Mouse (Mus musculus): Measurements from ENCODE around the gene Tuft1. TPM values are rescaled to one million over a fixed set of nuclear protein-coding genes. Genes with fewer than 3 reads are reported as not detected.
A peak's percentile ranks its signal among the peaks of the same experiment; 100 is the strongest.
"Not testable (repeated sequence)": the region's sequence is repeated elsewhere in the genome, so short reads cannot be mapped to it uniquely, and the experiment has no call there.

Tuft1 gene
- polyA plus RNA-seq (2014; fragmentation: Nextera tagmentation; extraction: Ambion mirVana) = 13.2 and 13.3 TPM in 2 replicates

DNA sequence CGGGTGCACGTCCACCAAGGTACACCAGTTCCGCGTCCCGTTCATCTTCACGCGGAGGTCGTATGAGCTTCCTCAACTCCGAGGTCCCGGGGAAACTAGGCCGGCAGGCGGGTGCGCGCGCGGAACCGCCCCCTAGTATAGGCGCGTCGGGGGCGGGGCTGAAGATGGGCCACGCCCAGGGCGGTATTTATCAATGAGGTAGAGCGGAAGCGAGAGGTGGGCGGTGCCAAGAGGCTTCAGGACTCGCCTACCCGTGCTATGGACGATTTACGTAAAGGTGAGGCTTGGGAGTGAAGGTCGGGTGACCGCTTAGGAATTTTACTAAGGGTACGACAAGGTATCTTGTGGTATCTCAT is at the start of gene Tuft1:
TSS of gene Tuft1 (minus strand) at position 133 of the 356 bp plus-strand sequence.
- peak within 1 kb of the TSS; percentile 66 for H3K4me2 ChIP-seq (replicated peaks; ENCODE audit: low read depth, low read length)
- not testable (repeated sequence) for H3K9me3 ChIP-seq (ENCODE audit: control insufficient read depth, low read depth, low read length); H3K4me1 ChIP-seq (ENCODE audit: control insufficient read depth, insufficient read depth, low read length); H3K27me3 ChIP-seq (ENCODE audit: control insufficient read depth, insufficient read depth, low read length); H3K36me3 ChIP-seq (ENCODE audit: control insufficient read depth, insufficient read depth, low read length)
- peak within 1 kb of the TSS; percentile 28; the same call in 1 of the 2 replicates for H3K9ac ChIP-seq (replicated peaks; ENCODE audit: low read depth, low read length)
- H3K4me3 ChIP-seq (ENCODE audit: low read depth, low read length) = peak within 1 kb of the TSS; percentile 33
- H3K27ac ChIP-seq (ENCODE audit: low read length) = peak within 1 kb of the TSS; percentile 61; the same call in 1 of the 2 replicates
- peak; percentile 91 for ATAC-seq (ENCODE audit: insufficient number of reproducible peaks, insufficient read depth, low FRiP score, low read depth)
- WGBS = 0% methylated on average over 18 of the region's 33 CpGs

DNA sequence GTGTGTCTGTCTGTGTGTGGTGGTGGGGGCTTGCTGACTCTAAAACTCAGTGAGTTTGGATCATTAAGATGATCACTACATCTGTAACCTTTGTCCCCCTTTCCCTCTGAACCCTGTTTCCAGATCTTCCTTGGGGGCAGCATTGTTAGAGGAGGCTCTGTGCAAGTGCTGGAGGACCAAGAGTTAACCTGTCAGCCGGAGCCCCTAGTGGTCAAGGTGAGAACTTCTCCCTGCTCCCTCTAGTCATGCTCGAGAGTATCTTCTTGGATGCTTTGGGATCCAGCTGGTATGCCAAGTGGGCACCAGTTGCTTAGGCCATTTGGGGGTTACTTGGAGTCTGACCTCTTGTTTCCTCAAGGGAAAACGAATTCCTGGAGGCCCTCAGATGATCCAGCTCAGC is 44.7 kb upstream of the Tuft1 start:
- H3K27ac ChIP-seq (ENCODE audit: low read length); H3K27me3 ChIP-seq (ENCODE audit: control insufficient read depth, insufficient read depth, low read length); H3K4me3 ChIP-seq (ENCODE audit: low read depth, low read length); H3K9me3 ChIP-seq (ENCODE audit: control insufficient read depth, low read depth, low read length); H3K4me1 ChIP-seq (ENCODE audit: control insufficient read depth, insufficient read depth, low read length); ATAC-seq (ENCODE audit: insufficient number of reproducible peaks, insufficient read depth, low FRiP score, low read depth); H3K9ac ChIP-seq (replicated peaks; ENCODE audit: low read depth, low read length); H3K36me3 ChIP-seq (ENCODE audit: control insufficient read depth, insufficient read depth, low read length); H3K4me2 ChIP-seq (replicated peaks; ENCODE audit: low read depth, low read length): not testable (repeated sequence)
- WGBS = 29% methylated on average over 3 of the region's 3 CpGs

DNA sequence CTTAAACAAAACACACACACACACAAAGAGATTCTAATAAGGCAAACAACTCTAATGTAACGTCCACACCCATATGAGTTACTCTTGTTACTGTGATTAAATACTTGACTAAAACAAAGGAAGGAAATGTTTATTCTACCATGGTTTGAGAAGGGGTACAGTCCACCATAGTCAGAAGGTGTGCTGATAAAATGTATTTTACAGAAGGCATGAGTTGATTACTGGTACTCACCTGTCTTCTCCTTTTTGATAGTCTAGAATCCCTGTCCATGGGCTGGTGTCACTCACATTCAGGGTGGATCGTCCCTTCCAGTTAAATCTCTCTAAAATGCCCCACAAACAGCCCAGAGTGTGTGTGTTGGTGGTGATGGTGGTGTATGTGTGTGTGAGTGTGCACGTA is 44.2 kb upstream of the Tuft1 start:
- Histone ChIP-seq H3K9me3 (ENCODE audit: control insufficient read depth, low read depth, low read length) (no peaks in the 10 kb centered on the region), H3K4me3 (ENCODE audit: low read depth, low read length) (no peak overlapping the region), H3K9ac (replicated peaks; ENCODE audit: low read depth, low read length) (no peak overlapping the region), H3K4me2 (replicated peaks; ENCODE audit: low read depth, low read length) (no peak overlapping the region), H3K27me3 (ENCODE audit: control insufficient read depth, insufficient read depth, low read length) (no peaks in the 10 kb centered on the region), H3K36me3 (ENCODE audit: control insufficient read depth, insufficient read depth, low read length) (no peaks in the 10 kb centered on the region), H3K4me1 (ENCODE audit: control insufficient read depth, insufficient read depth, low read length) (no peaks in the 10 kb centered on the region), H3K27ac (ENCODE audit: low read length) (no peak overlapping the region)
- 71% methylated on average over 3 of the region's 3 CpGs for WGBS
- no peak for ATAC-seq (ENCODE audit: insufficient number of reproducible peaks, insufficient read depth, low FRiP score, low read depth)

DNA sequence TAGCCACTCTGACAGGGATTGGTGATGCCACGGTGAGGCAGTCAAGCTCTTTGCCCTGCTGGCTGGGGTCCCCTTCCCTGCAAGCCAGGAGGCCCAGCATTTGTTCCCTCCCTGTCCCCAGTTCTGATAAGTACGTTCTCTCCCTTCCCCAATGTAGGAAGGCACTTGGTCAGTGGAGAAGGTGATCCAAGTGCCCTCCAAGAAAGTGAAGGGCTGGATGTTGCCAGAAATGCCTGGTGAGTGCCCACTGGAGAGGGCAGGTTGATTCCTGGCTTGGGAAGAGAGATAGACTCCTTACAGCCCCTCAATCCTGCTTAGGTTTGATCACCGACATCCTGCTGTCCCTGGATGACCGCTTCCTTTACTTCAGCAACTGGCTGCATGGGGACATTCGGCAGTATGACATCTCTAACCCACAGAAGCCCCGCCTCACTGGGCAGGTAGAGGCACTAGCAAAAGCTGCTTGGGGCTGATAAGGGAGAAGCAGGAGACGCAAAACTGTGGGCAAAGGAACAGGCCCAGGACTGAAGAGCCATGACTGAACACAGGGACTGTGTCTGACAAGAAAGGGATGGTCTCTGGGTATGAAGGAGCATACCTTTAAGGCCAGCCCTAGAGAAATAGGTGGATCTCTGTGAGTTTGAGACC is 43.6 kb upstream of the Tuft1 start:
- 85% methylated on average over 6 of the region's 7 CpGs for WGBS
- H3K36me3 ChIP-seq (ENCODE audit: control insufficient read depth, insufficient read depth, low read length); H3K9me3 ChIP-seq (ENCODE audit: control insufficient read depth, low read depth, low read length); H3K9ac ChIP-seq (replicated peaks; ENCODE audit: low read depth, low read length); H3K4me3 ChIP-seq (ENCODE audit: low read depth, low read length); H3K27ac ChIP-seq (ENCODE audit: low read length); H3K27me3 ChIP-seq (ENCODE audit: control insufficient read depth, insufficient read depth, low read length); H3K4me2 ChIP-seq (replicated peaks; ENCODE audit: low read depth, low read length); H3K4me1 ChIP-seq (ENCODE audit: control insufficient read depth, insufficient read depth, low read length); ATAC-seq (ENCODE audit: insufficient number of reproducible peaks, insufficient read depth, low FRiP score, low read depth): not testable (repeated sequence)

DNA sequence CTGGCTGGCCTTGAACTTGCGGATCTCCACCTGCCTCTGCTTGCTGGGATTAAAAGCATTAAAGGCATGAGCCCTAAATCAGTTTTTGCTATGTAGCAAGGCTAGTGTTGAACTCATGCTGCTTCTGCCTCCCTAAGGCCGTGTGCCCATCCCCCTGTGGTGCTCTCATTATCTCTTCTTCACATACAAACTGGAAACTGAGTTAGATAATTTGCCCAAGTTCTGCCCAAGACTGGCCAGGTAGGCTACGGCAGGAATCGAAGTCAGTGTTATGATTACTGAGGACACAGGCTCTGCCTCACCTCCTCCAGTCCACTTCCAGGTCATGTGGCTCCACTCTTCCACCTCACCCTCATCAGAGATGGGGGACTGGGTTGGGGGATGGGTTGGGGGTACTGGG is 37.6 kb upstream of the Tuft1 start:
- H3K4me1 ChIP-seq (ENCODE audit: control insufficient read depth, insufficient read depth, low read length); H3K27ac ChIP-seq (ENCODE audit: low read length); H3K4me2 ChIP-seq (replicated peaks; ENCODE audit: low read depth, low read length); H3K4me3 ChIP-seq (ENCODE audit: low read depth, low read length); H3K9me3 ChIP-seq (ENCODE audit: control insufficient read depth, low read depth, low read length); ATAC-seq (ENCODE audit: insufficient number of reproducible peaks, insufficient read depth, low FRiP score, low read depth); H3K36me3 ChIP-seq (ENCODE audit: control insufficient read depth, insufficient read depth, low read length); H3K9ac ChIP-seq (replicated peaks; ENCODE audit: low read depth, low read length); H3K27me3 ChIP-seq (ENCODE audit: control insufficient read depth, insufficient read depth, low read length): not testable (repeated sequence)
- 82% methylated on average over 4 of the region's 4 CpGs for WGBS

DNA sequence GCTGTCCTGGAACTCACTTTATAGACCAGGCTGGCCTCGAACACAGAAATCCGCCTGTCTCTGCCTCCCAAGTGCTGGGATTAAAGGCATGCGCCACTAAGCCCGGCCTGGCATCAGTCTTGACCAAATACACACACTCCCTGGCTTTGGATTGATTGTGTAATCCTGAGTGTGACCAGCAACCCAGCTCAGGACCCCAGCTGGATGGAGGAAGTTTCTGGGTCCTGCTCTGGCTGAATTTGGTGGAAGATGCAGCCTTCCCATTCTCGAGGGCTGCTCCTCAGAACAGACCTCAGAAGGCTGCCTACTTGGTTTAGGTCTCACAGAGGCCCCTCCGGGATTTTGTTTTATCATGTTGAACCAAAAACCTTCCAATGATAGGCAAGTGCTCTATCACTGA is 36.9 kb upstream of the Tuft1 start:
- H3K27me3 ChIP-seq (ENCODE audit: control insufficient read depth, insufficient read depth, low read length); H3K4me1 ChIP-seq (ENCODE audit: control insufficient read depth, insufficient read depth, low read length); H3K9me3 ChIP-seq (ENCODE audit: control insufficient read depth, low read depth, low read length); H3K4me3 ChIP-seq (ENCODE audit: low read depth, low read length); H3K27ac ChIP-seq (ENCODE audit: low read length); ATAC-seq (ENCODE audit: insufficient number of reproducible peaks, insufficient read depth, low FRiP score, low read depth); H3K36me3 ChIP-seq (ENCODE audit: control insufficient read depth, insufficient read depth, low read length); H3K4me2 ChIP-seq (replicated peaks; ENCODE audit: low read depth, low read length); H3K9ac ChIP-seq (replicated peaks; ENCODE audit: low read depth, low read length): not testable (repeated sequence)
- WGBS = 88% methylated on average over 6 of the region's 6 CpGs

DNA sequence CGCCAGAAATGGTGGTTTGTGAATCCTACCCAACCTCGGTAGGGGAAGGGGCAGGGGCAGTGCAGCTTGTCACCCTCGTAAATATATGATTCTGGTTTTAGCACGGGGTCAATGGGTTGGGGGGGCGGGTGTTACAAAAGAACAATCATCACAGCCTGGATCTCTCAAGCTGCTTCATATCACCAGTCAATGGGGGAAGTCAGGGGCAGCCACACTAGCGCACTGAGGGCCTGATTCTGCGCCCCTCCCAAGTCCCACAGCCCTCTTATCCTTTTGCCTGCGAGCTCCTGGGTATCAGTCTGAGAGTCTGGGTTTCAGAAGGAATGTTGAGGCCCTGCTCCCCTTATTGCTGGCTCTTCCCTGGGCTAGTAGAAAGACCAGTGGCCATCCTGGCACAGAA is 35.2 kb upstream of the Tuft1 start:
- H3K27me3 ChIP-seq (ENCODE audit: control insufficient read depth, insufficient read depth, low read length); H3K4me1 ChIP-seq (ENCODE audit: control insufficient read depth, insufficient read depth, low read length); H3K36me3 ChIP-seq (ENCODE audit: control insufficient read depth, insufficient read depth, low read length); H3K9me3 ChIP-seq (ENCODE audit: control insufficient read depth, low read depth, low read length); H3K27ac ChIP-seq (ENCODE audit: low read length); ATAC-seq (ENCODE audit: insufficient number of reproducible peaks, insufficient read depth, low FRiP score, low read depth); H3K4me2 ChIP-seq (replicated peaks; ENCODE audit: low read depth, low read length); H3K4me3 ChIP-seq (ENCODE audit: low read depth, low read length); H3K9ac ChIP-seq (replicated peaks; ENCODE audit: low read depth, low read length): not testable (repeated sequence)
- 23% methylated on average over 5 of the region's 8 CpGs for WGBS

DNA sequence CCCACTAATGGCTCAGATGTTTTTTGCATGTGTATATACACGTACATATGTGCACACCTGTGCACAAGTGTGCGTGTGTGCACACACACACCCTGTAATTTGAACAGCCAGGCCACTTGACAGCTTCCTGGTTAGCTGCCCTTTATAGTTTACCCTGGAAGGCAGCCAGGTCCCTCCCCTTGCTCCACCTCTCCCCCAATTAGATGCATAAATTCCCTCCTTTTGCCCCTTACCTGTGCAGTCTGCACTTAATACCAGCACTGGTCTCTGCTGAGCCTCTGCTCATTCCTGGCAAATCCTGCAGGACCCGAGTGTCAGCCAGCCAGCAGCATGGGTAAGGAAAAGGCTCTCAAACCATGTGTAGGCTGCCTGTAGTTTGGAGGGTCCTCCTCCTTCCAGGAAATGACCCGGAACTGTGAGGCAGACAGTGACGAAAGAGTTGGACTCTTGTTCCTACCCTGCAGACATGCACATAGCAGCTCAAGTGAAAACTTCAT is 34.7 kb upstream of the Tuft1 start, which contains the start of gene Selenbp2:
TSS of gene Selenbp2 (plus strand) at position 228 of the 497 bp plus-strand sequence.
- Histone ChIP-seq H3K27ac (ENCODE audit: low read length) (no peak within 1 kb of the TSS), H3K9ac (replicated peaks; ENCODE audit: low read depth, low read length) (no peak within 1 kb of the TSS), H3K4me2 (replicated peaks; ENCODE audit: low read depth, low read length) (no peak within 1 kb of the TSS), H3K36me3 (ENCODE audit: control insufficient read depth, insufficient read depth, low read length) (no peaks in the 10 kb centered on the region), H3K27me3 (ENCODE audit: control insufficient read depth, insufficient read depth, low read length) (no peaks in the 10 kb centered on the region), H3K4me3 (ENCODE audit: low read depth, low read length) (no peak within 1 kb of the TSS), H3K4me1 (ENCODE audit: control insufficient read depth, insufficient read depth, low read length) (no peaks in the 10 kb centered on the region), H3K9me3 (ENCODE audit: control insufficient read depth, low read depth, low read length) (no peaks in the 10 kb centered on the region)
- 29% methylated on average over 5 of the region's 5 CpGs for WGBS
- peak; percentile 65; the same call in 1 of the 2 replicates for ATAC-seq (ENCODE audit: insufficient number of reproducible peaks, insufficient read depth, low FRiP score, low read depth)

DNA sequence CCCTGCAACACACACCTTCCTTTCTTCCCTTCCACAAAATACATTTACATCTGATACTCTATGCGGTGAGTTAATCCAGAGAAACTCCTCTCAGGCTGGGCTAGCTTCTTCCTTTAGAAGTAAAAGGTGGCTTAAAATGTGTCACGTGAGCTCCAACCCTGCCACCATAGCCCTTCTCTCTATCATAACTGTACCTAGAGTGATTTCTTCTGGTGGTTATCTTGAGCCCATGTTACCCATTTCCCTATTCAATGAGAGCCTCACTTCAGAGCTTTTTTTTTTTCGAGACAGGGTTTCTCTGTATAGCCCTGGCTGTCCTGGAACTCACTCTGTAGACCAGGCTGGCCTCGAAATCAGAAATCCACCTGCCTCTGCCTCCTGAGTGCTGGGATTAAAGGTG is 33.0 kb upstream of the Tuft1 start:
- H3K36me3 ChIP-seq (ENCODE audit: control insufficient read depth, insufficient read depth, low read length); H3K9me3 ChIP-seq (ENCODE audit: control insufficient read depth, low read depth, low read length); H3K9ac ChIP-seq (replicated peaks; ENCODE audit: low read depth, low read length); H3K4me1 ChIP-seq (ENCODE audit: control insufficient read depth, insufficient read depth, low read length); H3K4me3 ChIP-seq (ENCODE audit: low read depth, low read length); H3K27ac ChIP-seq (ENCODE audit: low read length); H3K4me2 ChIP-seq (replicated peaks; ENCODE audit: low read depth, low read length); ATAC-seq (ENCODE audit: insufficient number of reproducible peaks, insufficient read depth, low FRiP score, low read depth); H3K27me3 ChIP-seq (ENCODE audit: control insufficient read depth, insufficient read depth, low read length): not testable (repeated sequence)
- WGBS = 89% methylated on average over 4 of the region's 4 CpGs

Measured in stomach, embryonic 14.5 days (tissue).